Mouse (Mus musculus): Measurements from ENCODE around the gene Tgfbr3l.

GRCm38 (mm10) chr8:4239193-4239890 lies 8.7 kb upstream of the Tgfbr3l start:
- TF ChIP-seq CTCF (IDR thresholded peaks at IDR 0.05; ENCODE audit: extremely low read depth, insufficient read depth, low read length) (no peak), POLR2A (IDR thresholded peaks at IDR 0.05; ENCODE audit: extremely low read depth, insufficient read depth, low read length) (peak; percentile 25; the same call in 1 of the 2 replicates)
